ENCODE assay signal across 14 mouse cellular contexts in genomic region chr19:48368056-48368455, GRCm38 (mm10).
A peak's percentile ranks its signal among the peaks of the same experiment; 100 is the strongest.
DNase-seq lines count a peak whose midpoint lies in the region; ATAC-seq and TF ChIP-seq lines count a peak whose summit lies in the region.
"Had no signal": no experiment of that assay in that cellular context is flagged by ENCODE, and none has a peak within 500 bp of the region (broad histone marks: within the 10 kb centered on the region; RNA-seq: fewer than 3 reads in every experiment).

No protein-coding gene starts in this region.

- TF ChIP-seq CTCF in intestine, postnatal 0 days (IDR thresholded peaks at IDR 0.05; ENCODE audit: low read depth), result no peak

- no peak for ATAC-seq in hindbrain, embryonic 13.5 days (ENCODE audit: low FRiP score)
- ATAC-seq in intestine, postnatal 0 days, result no peak
- ATAC-seq in kidney, embryonic 15.5 days (replicated peaks; ENCODE audit: low FRiP score), result no peak
- ATAC-seq: intestine, embryonic 16.5 days had no signal

- no peak overlapping the region for H3K27ac ChIP-seq in hindbrain, embryonic 13.5 days
- no peak overlapping the region for H3K27ac ChIP-seq in intestine, postnatal 0 days (ENCODE audit: low read depth, low read length)
- no peak overlapping the region for H3K27ac ChIP-seq in kidney, embryonic 15.5 days
- H3K27ac ChIP-seq: macrophage; neural tube, embryonic 13.5 days had no signal

- peaks cover 11% of the 10 kb centered on the region for H3K4me1 ChIP-seq in hindbrain, embryonic 13.5 days (replicated peaks)
- H3K4me1 ChIP-seq in intestine, postnatal 0 days (replicated peaks; ENCODE audit: control insufficient read depth, insufficient read depth, low read length), result no peaks in the 10 kb centered on the region
- peaks cover 10% of the 10 kb centered on the region for H3K4me1 ChIP-seq in kidney, embryonic 15.5 days

- H3K4me3 ChIP-seq in hindbrain, embryonic 13.5 days, result no peak overlapping the region
- H3K4me3 ChIP-seq in intestine, postnatal 0 days (ENCODE audit: low read depth, low read length), result no peak overlapping the region
- no peak overlapping the region for H3K4me3 ChIP-seq in kidney, embryonic 15.5 days (replicated peaks)
- H3K4me3 ChIP-seq: erythroblast, embryonic 14.5 days; neural tube, embryonic 13.5 days had no signal

- WGBS in hindbrain, embryonic 13.5 days, result 29% methylated on average over 10 of the region's 10 CpGs
- 46% methylated on average over 10 of the region's 10 CpGs for WGBS in intestine, postnatal 0 days
- WGBS in kidney, embryonic 15.5 days, result 59% methylated on average over 10 of the region's 10 CpGs

- no peaks in the 10 kb centered on the region for H3K36me3 ChIP-seq in hindbrain, embryonic 13.5 days
- no peaks in the 10 kb centered on the region for H3K36me3 ChIP-seq in intestine, postnatal 0 days (ENCODE audit: control insufficient read depth, insufficient read depth)
- H3K36me3 ChIP-seq in kidney, embryonic 15.5 days, result no peaks in the 10 kb centered on the region
- H3K36me3 ChIP-seq: neural tube, embryonic 13.5 days had no signal

- no peak overlapping the region for H3K9ac ChIP-seq in hindbrain, embryonic 13.5 days
- H3K9ac ChIP-seq in intestine, postnatal 0 days (ENCODE audit: low read depth, low read length), result no peak overlapping the region
- H3K9ac ChIP-seq in kidney, embryonic 15.5 days, result no peak overlapping the region
- H3K9ac ChIP-seq: neural tube, embryonic 13.5 days had no signal

- H3K9me3 ChIP-seq in hindbrain, embryonic 13.5 days, result no peaks in the 10 kb centered on the region
- no peaks in the 10 kb centered on the region for H3K9me3 ChIP-seq in intestine, postnatal 0 days (ENCODE audit: control insufficient read depth)
- no peaks in the 10 kb centered on the region for H3K9me3 ChIP-seq in kidney, embryonic 15.5 days (replicated peaks)
- H3K9me3 ChIP-seq: neural tube, embryonic 13.5 days had no signal

- peak; percentile 83 for DNase-seq in brain, adult 2 months (ENCODE audit: low read depth, low spot score)
- peak; percentile 10 for DNase-seq in embryo, embryonic 10.5 days (ENCODE audit: low spot score)
- DNase-seq in left cerebral cortex, adult 9 months (ENCODE audit: low spot score in 2 of 2), result peak; percentile 19 to 59
- DNase-seq in lung, postnatal 4 days, result no peak
- no peak for DNase-seq in lung, postnatal 36 days
- DNase-seq: liver had no signal

- H3K4me2 ChIP-seq in hindbrain, embryonic 13.5 days, result 0 out of 2 replicates have a peak overlapping the region, but pooled peaks have one; percentile 19
- no peak overlapping the region for H3K4me2 ChIP-seq in intestine, postnatal 0 days (replicated peaks; ENCODE audit: low read depth)
- H3K4me2 ChIP-seq in kidney, embryonic 15.5 days, result no peak overlapping the region
- H3K4me2 ChIP-seq: heart, embryonic 11.5 days; neural tube, embryonic 13.5 days had no signal

- no peaks in the 10 kb centered on the region for H3K27me3 ChIP-seq in hindbrain, embryonic 13.5 days
- H3K27me3 ChIP-seq in intestine, postnatal 0 days (replicated peaks; ENCODE audit: control insufficient read depth, insufficient read depth, low read length), result no peaks in the 10 kb centered on the region
- no peaks in the 10 kb centered on the region for H3K27me3 ChIP-seq in kidney, embryonic 15.5 days
- H3K27me3 ChIP-seq: neural tube, embryonic 13.5 days had no signal

Comparison
In these comparisons a context has a peak if more than half of its experiments do, and no peak if none do; other contexts are left out.
1. DNase-seq: peak in brain, adult 2 months (single experiment), embryo, embryonic 10.5 days (single experiment) and left cerebral cortex, adult 9 months (2 of 2); none in lung, postnatal 4 days (0 of 2) and lung, postnatal 36 days (single experiment).